Mouse (Mus musculus) liver, embryonic 14.5 days (tissue): ENCODE results near the gene Mrps30.

Experiments
- CTCF ChIP-seq: IDR thresholded peaks from 2 replicates; pipeline ENCODE4 v1.5.1; 2016; ENCODE audit warnings: antibody characterized with exemption, low read depth, control low read depth
- EP300 ChIP-seq: IDR thresholded peaks from 2 replicates; pipeline ENCODE4 v1.6.1; 2016; ENCODE audit warnings: antibody characterized with exemption, low read depth

GRCm38 (mm10) chr13:118395803-118396202 is 8.8 kb upstream of the Mrps30 start:
- TF ChIP-seq CTCF = no peak
- no peak for TF ChIP-seq EP300
